Mouse (Mus musculus) kidney, postnatal 25 days (tissue): ENCODE measurements around the gene Epb41l1.
A peak's percentile ranks its signal among the peaks of the same experiment; 100 is the strongest.
"Not testable (repeated sequence)": the region's sequence is repeated elsewhere in the genome, so short reads cannot be mapped to it uniquely, and the experiment has no call there.

ENCODE experiments used
- DNase-seq, 2 experiments: peaks; one replicate each; pipeline ENCODE4 v3.0.0; 2021; ENCODE audit warnings: mixed read lengths in 2 of 2

Gene Epb41l1

GRCm38 (mm10) chr2:156420694-156421380 lies at the start of gene Epb41l1:
Gene Epb41l1, plus strand, starts transcription at chr2:156420909.
- peak; percentile 72 to 87 for DNase-seq

- DNase-seq, result no peak
These were observed 43.8 kb upstream of the Epb41l1 start for GRCm38 (mm10) chr2:156376956-156377355.

- no peak for DNase-seq
These were observed 40.8 kb upstream of the Epb41l1 start for GRCm38 (mm10) chr2:156379929-156380328.

GRCm38 (mm10) chr2:156381350-156381749 lies 39.4 kb upstream of the Epb41l1 start:
- no peak for DNase-seq

GRCm38 (mm10) chr2:156392461-156393154 lies 28.1 kb upstream of the Epb41l1 start:
- DNase-seq, result peak; percentile 80 to 92

GRCm38 (mm10) chr2:156393155-156393828 lies 27.4 kb upstream of the Epb41l1 start:
- DNase-seq, result no peak

GRCm38 (mm10) chr2:156394282-156394681 lies 26.4 kb upstream of the Epb41l1 start:
- no peak for DNase-seq

- no peak for DNase-seq
These were observed 24.6 kb upstream of the Epb41l1 start for GRCm38 (mm10) chr2:156396096-156396495.

- DNase-seq, result no peak
These were observed 22.7 kb upstream of the Epb41l1 start for GRCm38 (mm10) chr2:156397988-156398387.

- no peak for DNase-seq
These were observed 21.2 kb upstream of the Epb41l1 start for GRCm38 (mm10) chr2:156399485-156399884.

GRCm38 (mm10) chr2:156401331-156401730 lies 19.4 kb upstream of the Epb41l1 start:
- peak; percentile 20 to 67 for DNase-seq

GRCm38 (mm10) chr2:156402036-156402435 lies 18.7 kb upstream of the Epb41l1 start:
- DNase-seq, result no peak

GRCm38 (mm10) chr2:156406987-156407386 lies 13.7 kb upstream of the Epb41l1 start:
- no peak for DNase-seq

- DNase-seq, result no peak
These were observed 12.5 kb upstream of the Epb41l1 start for GRCm38 (mm10) chr2:156408168-156408567.

- DNase-seq, result not testable (repeated sequence)
These were observed 9.4 kb upstream of the Epb41l1 start for GRCm38 (mm10) chr2:156411348-156411747.

GRCm38 (mm10) chr2:156414996-156415395 lies 5.7 kb upstream of the Epb41l1 start:
- DNase-seq, result no peak

GRCm38 (mm10) chr2:156415674-156416073 lies 5.0 kb upstream of the Epb41l1 start:
- DNase-seq, result no peak

GRCm38 (mm10) chr2:156417194-156417593 lies 3.5 kb upstream of the Epb41l1 start:
- no peak for DNase-seq

GRCm38 (mm10) chr2:156418467-156418866 lies 2.2 kb upstream of the Epb41l1 start:
- no peak for DNase-seq

- DNase-seq, result no peak
These were observed 399 bp upstream of the Epb41l1 start for GRCm38 (mm10) chr2:156420327-156420693.

GRCm38 (mm10) chr2:156421381-156422110 lies 837 bp downstream of the Epb41l1 start:
- peak; percentile 41 to 67 for DNase-seq

GRCm38 (mm10) chr2:156422631-156423030 lies 1.9 kb downstream of the Epb41l1 start:
- no peak for DNase-seq

GRCm38 (mm10) chr2:156423672-156424071 lies 3.0 kb downstream of the Epb41l1 start:
- no peak for DNase-seq
